Mouse (Mus musculus) limb, embryonic 11.5 days (tissue): ENCODE data around the gene Kctd11. TPM values are rescaled to one million over a fixed set of nuclear protein-coding genes. Genes with fewer than 3 reads are reported as not detected.

ENCODE experiments used
- ATAC-seq: fragments of 200-750 bp; cut with Nextera tagmentation; 2 replicates; pipeline ENCODE4 v1.8.0; 2017; ENCODE audit warnings: low read depth; ENCODE audit not compliant: insufficient number of reproducible peaks, low FRiP score, low TSS enrichment
- DNase-seq: peaks from one replicate; pipeline ENCODE4 v3.0.0-alpha.2; 2015; ENCODE audit warnings: low spot score
- H3K27ac ChIP-seq: fragments of 300-500 bp; sonication (generic); replicated peaks from 2 replicates; pipeline ENCODE4 v1.5.1; 2014; ENCODE audit warnings: low read depth, mild to moderate bottlenecking, low read length
- H3K27me3 ChIP-seq: fragments of 300-500 bp; sonication (generic); 2 replicates; pipeline ENCODE4 v1.6.1; 2014; ENCODE audit warnings: mild to moderate bottlenecking, low read length, mixed read lengths; ENCODE audit not compliant: control insufficient read depth, insufficient read depth
- H3K36me3 ChIP-seq: fragments of 300-500 bp; sonication (generic); 2 replicates; pipeline ENCODE4 v1.6.1; 2014; ENCODE audit warnings: mild to moderate bottlenecking, low read length, moderate library complexity, mixed read lengths; ENCODE audit not compliant: control insufficient read depth, insufficient read depth
- H3K4me1 ChIP-seq: fragments of 300-500 bp; sonication (generic); 2 replicates; pipeline ENCODE4 v1.6.1; 2014; ENCODE audit warnings: low read length, mixed read lengths; ENCODE audit not compliant: control insufficient read depth, insufficient read depth
- H3K4me2 ChIP-seq: fragments of 300-500 bp; sonication (generic); 2 replicates; pipeline ENCODE4 v1.6.1; 2014; ENCODE audit warnings: low read depth, mild to moderate bottlenecking, moderate library complexity; ENCODE audit not compliant: severe bottlenecking
- H3K4me3 ChIP-seq: fragments of 300-500 bp; sonication (generic); 2 replicates; pipeline ENCODE4 v1.5.1; 2014; ENCODE audit warnings: low read depth, low read length
- H3K9ac ChIP-seq: fragments of 300-500 bp; sonication (generic); 2 replicates; pipeline ENCODE4 v1.6.1; 2014; ENCODE audit warnings: mild to moderate bottlenecking, low read length
- H3K9me3 ChIP-seq: fragments of 300-500 bp; sonication (generic); 2 replicates; pipeline ENCODE4 v1.6.1; 2016; ENCODE audit warnings: low read length; ENCODE audit not compliant: control insufficient read depth
- WGBS: fragments of 180-500 bp; shearing (Covaris S2); extraction: QIAGEN DNeasy Blood & Tissue Kit; methylation state at CpG from one replicate; pipeline ENCODE4 v1.1.7; 2014; 5-methylcytosine and 5-hydroxymethylcytosine counted together
- polyA plus RNA-seq: library from polyadenylated mRNA; unstranded; fragments of >200 nt; fragmentation: Nextera tagmentation; extraction: Ambion mirVana; gene quantifications from 2 replicates; pipeline ENCODE4 v1.2.1, GENCODE M21; 2014

Gene Kctd11
- polyA plus RNA-seq, 1 experiment from 2014 or later, result 3.7 TPM

- no peak overlapping the region for H3K4me2 ChIP-seq
- peaks cover 9% of the 10 kb centered on the region; the same call in 1 of the 2 replicates for H3K36me3 ChIP-seq
- WGBS, result 20% methylated on average over 16 of the region's 16 CpGs
- H3K9me3 ChIP-seq, result no peaks in the 10 kb centered on the region
- no peak overlapping the region for H3K4me3 ChIP-seq
- H3K27ac ChIP-seq, result no peak overlapping the region
- H3K9ac ChIP-seq, result no peak overlapping the region
- peak; percentile 81; the same call in 1 of the 2 replicates for ATAC-seq
- H3K4me1 ChIP-seq, result no peaks in the 10 kb centered on the region
- peaks cover 18% of the 10 kb centered on the region for H3K27me3 ChIP-seq
- DNase-seq, result peak; percentile 76
These were observed 25.9 kb downstream of the Kctd11 start for GRCm38 (mm10) chr11:69855347-69855746.

DNA sequence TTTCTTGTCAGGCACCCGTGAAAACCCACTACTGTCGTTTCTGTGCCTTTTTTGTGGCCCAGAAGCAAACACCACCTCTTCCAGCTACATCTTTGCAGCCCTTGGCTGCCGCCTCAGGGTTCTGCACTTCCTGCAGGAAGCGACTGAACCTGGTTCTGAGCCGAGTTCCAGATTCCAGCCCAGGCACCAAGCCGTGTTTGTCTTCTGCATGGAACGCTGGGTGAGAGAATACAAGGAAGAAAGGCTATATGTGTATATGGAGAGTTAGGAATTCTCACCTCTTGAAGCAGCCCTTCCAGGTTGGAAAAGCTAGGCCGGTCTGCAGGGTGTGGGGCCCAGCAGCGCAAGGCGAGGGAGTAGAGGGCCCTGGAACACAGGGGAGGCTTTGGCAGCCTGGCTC lies 26.5 kb downstream of the Kctd11 start:
- H3K4me3 ChIP-seq, result no peak overlapping the region
- DNase-seq (no peak), ATAC-seq (no peak)
- H3K9me3 ChIP-seq, result no peaks in the 10 kb centered on the region
- H3K9ac ChIP-seq, result no peak overlapping the region
- H3K27me3 ChIP-seq, result peaks cover 18% of the 10 kb centered on the region
- H3K27ac ChIP-seq, result no peak overlapping the region; the same call in 1 of the 2 replicates
- H3K4me2 ChIP-seq, result no peak overlapping the region
- 88% methylated on average over 10 of the region's 10 CpGs for WGBS
- H3K36me3 ChIP-seq, result peaks cover 13% of the 10 kb centered on the region
- no peaks in the 10 kb centered on the region for H3K4me1 ChIP-seq

DNA sequence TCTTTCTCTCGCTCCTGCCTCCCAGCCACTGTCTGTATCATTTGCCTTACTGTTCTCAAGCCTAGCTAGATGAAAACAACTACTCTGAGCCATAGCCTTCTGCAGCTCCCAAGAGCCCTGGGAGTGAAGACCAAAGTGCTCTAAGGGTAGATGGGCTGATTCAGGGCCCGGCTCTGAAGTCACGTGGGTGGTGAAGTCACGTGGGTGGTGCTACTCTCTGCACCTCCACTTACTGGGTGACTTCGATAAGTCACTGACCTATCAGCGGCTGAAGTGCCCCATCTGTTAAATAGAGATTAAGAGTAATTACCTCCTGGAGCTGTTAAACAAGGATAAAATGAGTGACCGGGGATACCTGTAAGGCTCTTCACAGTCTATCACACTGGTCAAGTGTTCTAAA lies 27.2 kb downstream of the Kctd11 start:
- ATAC-seq (no peak), DNase-seq (no peak)
- H3K27ac ChIP-seq, result no peak overlapping the region
- no peaks in the 10 kb centered on the region for H3K9me3 ChIP-seq
- H3K4me2 ChIP-seq, result no peak overlapping the region
- H3K27me3 ChIP-seq, result peaks cover 14% of the 10 kb centered on the region
- 73% methylated on average over 7 of the region's 7 CpGs for WGBS
- no peak overlapping the region for H3K9ac ChIP-seq
- peaks cover 15% of the 10 kb centered on the region for H3K36me3 ChIP-seq
- no peak overlapping the region for H3K4me3 ChIP-seq
- H3K4me1 ChIP-seq, result no peaks in the 10 kb centered on the region

GRCm38 (mm10) chr11:69850754-69851153 lies 30.5 kb downstream of the Kctd11 start:
- ATAC-seq, result no peak
- Histone ChIP-seq H3K4me1 (peaks cover 11% of the 10 kb centered on the region), H3K36me3 (peaks cover 15% of the 10 kb centered on the region), H3K9ac (no peak overlapping the region), H3K4me3 (no peak overlapping the region), H3K4me2 (no peak overlapping the region), H3K9me3 (no peaks in the 10 kb centered on the region), H3K27ac (no peak overlapping the region), H3K27me3 (no peaks in the 10 kb centered on the region)
- WGBS, result 77% methylated on average over 8 of the region's 8 CpGs
- DNase-seq, result no peak

- Histone ChIP-seq H3K9me3 (no peaks in the 10 kb centered on the region), H3K4me3 (no peak overlapping the region), H3K4me1 (peaks cover 11% of the 10 kb centered on the region), H3K27me3 (no peaks in the 10 kb centered on the region), H3K4me2 (no peak overlapping the region), H3K36me3 (peaks cover 15% of the 10 kb centered on the region), H3K9ac (no peak overlapping the region), H3K27ac (no peak overlapping the region)
- DNase-seq, result no peak
- 94% methylated on average over 15 of the region's 15 CpGs for WGBS
- no peak for ATAC-seq
These were observed 31.3 kb downstream of the Kctd11 start for GRCm38 (mm10) chr11:69849884-69850283.

DNA sequence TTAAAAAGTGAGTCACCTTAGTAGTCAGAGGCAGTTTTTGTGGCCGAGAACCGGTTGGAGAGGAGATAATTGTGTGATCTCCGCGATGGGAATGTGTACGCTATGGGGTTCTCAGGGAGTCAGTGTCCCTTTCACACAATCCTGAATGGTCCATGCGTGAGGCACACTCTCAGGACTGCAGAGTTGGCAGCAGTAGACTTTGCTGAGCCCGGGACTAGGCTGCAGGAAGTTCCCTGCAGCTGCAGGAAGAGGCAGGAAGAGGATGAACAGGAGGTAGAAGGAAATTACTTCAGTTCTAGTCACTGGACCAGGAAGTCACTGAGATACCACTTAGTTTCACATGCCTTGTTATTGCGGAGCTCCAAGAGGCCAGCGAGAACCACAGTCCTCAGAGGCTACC lies 32.1 kb downstream of the Kctd11 start:
- H3K36me3 ChIP-seq, result peaks cover 15% of the 10 kb centered on the region
- no peaks in the 10 kb centered on the region for H3K27me3 ChIP-seq
- H3K9me3 ChIP-seq, result no peaks in the 10 kb centered on the region
- peaks cover 11% of the 10 kb centered on the region for H3K4me1 ChIP-seq
- H3K4me3 ChIP-seq, result no peak overlapping the region
- 0 out of 2 replicates have a peak overlapping the region, but pooled peaks have one; percentile 10 for H3K4me2 ChIP-seq
- no peak overlapping the region for H3K27ac ChIP-seq
- DNase-seq (no peak), ATAC-seq (no peak)
- WGBS, result 91% methylated on average over 9 of the region's 9 CpGs
- no peak overlapping the region for H3K9ac ChIP-seq

GRCm38 (mm10) chr11:69848021-69848420 lies 33.2 kb downstream of the Kctd11 start:
- no peak overlapping the region; the same call in 1 of the 2 replicates for H3K4me2 ChIP-seq
- H3K9me3 ChIP-seq, result no peaks in the 10 kb centered on the region
- 94% methylated on average over 6 of the region's 6 CpGs for WGBS
- ATAC-seq (no peak), DNase-seq (no peak)
- H3K4me1 ChIP-seq, result peaks cover 11% of the 10 kb centered on the region
- H3K27me3 ChIP-seq, result no peaks in the 10 kb centered on the region
- H3K27ac ChIP-seq, result no peak overlapping the region
- no peak overlapping the region for H3K9ac ChIP-seq
- peaks cover 15% of the 10 kb centered on the region for H3K36me3 ChIP-seq
- H3K4me3 ChIP-seq, result no peak overlapping the region

DNA sequence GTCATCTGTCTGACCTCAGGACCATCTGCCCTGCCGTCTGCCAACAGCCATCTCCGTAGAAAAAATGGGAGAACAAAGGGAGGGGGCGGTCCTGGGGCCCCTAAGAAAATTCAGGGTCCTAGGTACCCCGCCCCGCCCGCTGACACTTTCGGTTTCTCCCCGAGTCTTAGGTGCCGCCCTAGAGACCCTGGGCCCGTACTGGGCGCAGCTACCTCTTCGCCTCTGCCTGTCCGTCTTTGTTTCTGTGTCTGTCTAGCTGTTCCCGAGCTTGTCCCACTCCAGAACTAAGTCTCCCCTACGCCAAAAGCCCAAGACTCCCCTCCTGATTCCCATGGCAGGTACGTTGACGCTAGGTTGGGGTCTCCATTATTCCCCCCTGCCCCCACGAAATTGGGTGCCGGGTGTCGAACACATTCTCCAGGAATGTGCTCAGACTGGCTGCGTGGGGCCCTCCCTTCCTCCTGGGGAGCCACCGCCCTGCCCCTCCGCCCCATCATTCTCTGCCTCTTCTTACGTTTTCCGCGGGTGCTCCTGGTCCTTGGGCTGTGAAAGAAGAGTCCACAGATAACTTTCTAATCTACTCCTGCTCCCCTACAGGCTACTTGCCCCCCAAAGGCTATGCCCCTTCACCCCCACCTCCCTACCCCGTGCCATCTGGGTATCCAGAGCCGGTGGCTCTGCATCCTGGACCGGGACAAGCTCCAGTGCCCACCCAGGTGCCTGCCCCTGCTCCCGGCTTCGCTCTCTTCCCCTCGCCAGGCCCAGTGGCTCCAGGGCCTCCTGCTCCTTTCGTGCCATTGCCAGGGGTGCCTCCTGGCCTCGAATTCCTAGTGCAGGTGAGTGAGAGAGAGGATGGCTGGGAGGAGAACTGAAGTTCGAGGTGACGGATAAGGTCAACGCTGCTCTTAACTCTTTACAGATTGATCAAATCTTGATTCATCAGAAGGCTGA lies 34.2 kb downstream of the Kctd11 start:
- Histone ChIP-seq H3K4me3 (peak overlapping the region; percentile 74), H3K27me3 (no peaks in the 10 kb centered on the region), H3K4me1 (peaks cover 11% of the 10 kb centered on the region), H3K4me2 (peak overlapping the region; percentile 75), H3K9me3 (no peaks in the 10 kb centered on the region), H3K36me3 (peaks cover 15% of the 10 kb centered on the region), H3K9ac (peak overlapping the region; percentile 70), H3K27ac (peak overlapping the region; percentile 97)
- ATAC-seq (peak; percentile 53; the same call in 1 of the 2 replicates), DNase-seq (peak; percentile 62)
- WGBS, result 11% methylated on average over 37 of the region's 37 CpGs
